Mouse (Mus musculus) hindbrain, embryonic 13.5 days (tissue): Measurements from ENCODE around the gene Hephl1. TPM values are rescaled to one million over a fixed set of nuclear protein-coding genes. Genes with fewer than 3 reads are reported as not detected.

ENCODE experiments used
- ATAC-seq: fragments of 200-750 bp; cut with Nextera tagmentation; 2 replicates; pipeline ENCODE4 v1.8.0; 2017; ENCODE audit warnings: moderate TSS enrichment; ENCODE audit not compliant: low FRiP score
- H3K27ac ChIP-seq: fragments of 300-500 bp; sonication (generic); 2 replicates; pipeline ENCODE4 v1.5.1; 2015; ENCODE audit warnings: inconsistent platforms, mild to moderate bottlenecking, moderate library complexity
- H3K27me3 ChIP-seq: fragments of 300-500 bp; sonication (generic); 2 replicates; pipeline ENCODE4 v1.6.1; 2015; ENCODE audit warnings: mild to moderate bottlenecking, inconsistent platforms
- H3K36me3 ChIP-seq: fragments of 300-500 bp; sonication (generic); 2 replicates; pipeline ENCODE4 v1.6.1; 2015; ENCODE audit warnings: mild to moderate bottlenecking, inconsistent platforms
- H3K4me1 ChIP-seq: fragments of 300-500 bp; sonication (generic); replicated peaks from 2 replicates; pipeline ENCODE4 v1.6.1; 2015; ENCODE audit warnings: inconsistent platforms
- H3K4me2 ChIP-seq: fragments of 300-500 bp; sonication (generic); 2 replicates; pipeline ENCODE4 v1.6.1; 2015; ENCODE audit warnings: inconsistent platforms, mild to moderate bottlenecking, moderate library complexity
- H3K4me3 ChIP-seq: fragments of 300-500 bp; sonication (generic); 2 replicates; pipeline ENCODE4 v1.5.1; 2015; ENCODE audit warnings: mild to moderate bottlenecking, inconsistent platforms
- H3K9ac ChIP-seq: fragments of 300-500 bp; sonication (generic); 2 replicates; pipeline ENCODE4 v1.6.1; 2015; ENCODE audit warnings: mild to moderate bottlenecking, inconsistent platforms
- H3K9me3 ChIP-seq: fragments of 300-500 bp; sonication (generic); 2 replicates; pipeline ENCODE4 v1.6.1; 2016; ENCODE audit warnings: inconsistent platforms
- WGBS: fragments of 180-500 bp; shearing (Covaris S2); methylation state at CpG from one replicate; pipeline ENCODE4 v1.1.7; 2015; 5-methylcytosine and 5-hydroxymethylcytosine counted together
- polyA plus RNA-seq: library from polyadenylated mRNA; unstranded; fragments of >200 nt; fragmentation: Nextera tagmentation; extraction: Ambion mirVana; gene quantifications from 2 replicates; pipeline ENCODE4 v1.2.1, GENCODE M21; 2015

Gene Hephl1
- polyA plus RNA-seq, 1 experiment from 2014 or later = not detected

GRCm38 (mm10) chr9:15003676-15004297, 108.1 kb downstream of the Hephl1 start:
- Histone ChIP-seq H3K27ac (peak overlapping the region; percentile 14; the same call in 1 of the 2 replicates), H3K27me3 (no peaks in the 10 kb centered on the region), H3K4me1 (peaks cover 20% of the 10 kb centered on the region), H3K4me2 (no peak overlapping the region), H3K4me3 (no peak overlapping the region), H3K9me3 (no peaks in the 10 kb centered on the region), H3K9ac (no peak overlapping the region), H3K36me3 (peaks cover 54% of the 10 kb centered on the region)
- WGBS = 24% methylated on average over 10 of the region's 10 CpGs
- ATAC-seq = no peak

GRCm38 (mm10) chr9:15002995-15003613, 108.8 kb downstream of the Hephl1 start:
- WGBS = 33% methylated on average over 6 of the region's 6 CpGs
- no peak overlapping the region for H3K4me2 ChIP-seq
- H3K4me1 ChIP-seq = peaks cover 20% of the 10 kb centered on the region
- H3K9ac ChIP-seq = no peak overlapping the region
- no peaks in the 10 kb centered on the region for H3K9me3 ChIP-seq
- no peak for ATAC-seq
- no peak overlapping the region for H3K4me3 ChIP-seq
- peaks cover 48% of the 10 kb centered on the region for H3K36me3 ChIP-seq
- peak overlapping the region; percentile 14; the same call in 1 of the 2 replicates for H3K27ac ChIP-seq
- no peaks in the 10 kb centered on the region for H3K27me3 ChIP-seq

Other genes with a start within 250 kb of the Hephl1 start
- gene Izumo1r, start 208.2 kb downstream of the Hephl1 start, polyA plus RNA-seq = not detected in 2 replicates
- gene Panx1, start 66.6 kb downstream of the Hephl1 start, polyA plus RNA-seq = 148 and 152 TPM in 2 replicates
- gene Vstm5, start 126.9 kb upstream of the Hephl1 start, polyA plus RNA-seq = 15.8 and 17.0 TPM in 2 replicates
- gene Med17, start 167.8 kb upstream of the Hephl1 start, polyA plus RNA-seq = 34.1 and 34.9 TPM in 2 replicates
- 49.4 and 56.8 TPM in 2 replicates for gene Taf1d, start 194.1 kb upstream of the Hephl1 start, polyA plus RNA-seq
- 15.4 and 16.8 TPM in 2 replicates for gene 4931406C07Rik, start 194.3 kb upstream of the Hephl1 start, polyA plus RNA-seq
- 14.3 and 17.4 TPM in 2 replicates for gene Cep295, start 245.7 kb upstream of the Hephl1 start, polyA plus RNA-seq